Mouse (Mus musculus) cerebellum, adult 2 months (tissue): ENCODE results near the gene Map4k3.

Experiments used
- CTCF ChIP-seq: fragments of 200-500 bp; IDR thresholded peaks from 2 replicates; pipeline ENCODE4 v1.5.1; 2011; ENCODE audit warnings: low read depth, mild to moderate bottlenecking, control low read depth, low read length, moderate library complexity, borderline replicate concordance; ENCODE audit not compliant: insufficient read depth
- POLR2A ChIP-seq: fragments of 200-500 bp; IDR thresholded peaks from 2 replicates; pipeline ENCODE4 v1.6.1; 2011; ENCODE audit warnings: low read length, control low read depth, borderline replicate concordance; ENCODE audit not compliant: insufficient read depth

DNA sequence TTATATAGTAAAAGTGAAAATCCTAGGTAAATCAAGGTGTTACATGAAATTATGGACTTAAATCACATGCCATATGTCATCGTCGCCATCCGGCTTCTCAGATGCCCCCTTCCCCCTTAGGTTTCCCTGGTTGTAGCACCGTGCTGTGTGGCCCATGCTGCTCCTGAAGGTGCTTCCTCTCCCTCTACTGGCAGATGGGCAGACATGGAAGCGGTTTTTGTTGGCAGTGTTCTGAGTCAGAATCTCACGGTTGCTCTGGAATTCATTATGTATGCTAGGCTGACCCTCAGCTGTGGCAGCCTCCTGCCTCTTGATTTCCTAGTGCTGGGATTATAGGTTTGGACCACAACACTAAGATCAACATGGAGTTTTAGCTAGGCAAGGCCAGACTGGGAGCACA, 191.1 kb downstream of the Map4k3 start:
- TF ChIP-seq POLR2A = no peak
- TF ChIP-seq CTCF = no peak
